Mouse (Mus musculus): ENCODE measurements around the gene Ccl12.
A peak's percentile ranks its signal among the peaks of the same experiment; 100 is the strongest.

Ccl12 gene

GRCm38 (mm10) chr11:82101529-82101928 lies at the start of gene Ccl12:
Gene Ccl12 (plus strand): TSS chr11:82101845.
- no peak for DNase-seq (ENCODE audit: low read depth)

GRCm38 (mm10) chr11:82053849-82054248 lies 47.8 kb upstream of the Ccl12 start:
- DNase-seq (ENCODE audit: low read depth) = no peak

- no peak for DNase-seq (ENCODE audit: low read depth)
These were observed 44.0 kb upstream of the Ccl12 start, which contains the start of gene Ccl11 for GRCm38 (mm10) chr11:82057646-82058045. Gene Ccl11 (plus strand): TSS chr11:82057823.

- DNase-seq (ENCODE audit: low read depth) = no peak
These were observed 39.4 kb upstream of the Ccl12 start for GRCm38 (mm10) chr11:82062226-82062625.

GRCm38 (mm10) chr11:82063454-82063853 lies 38.2 kb upstream of the Ccl12 start:
- no peak for DNase-seq (ENCODE audit: low read depth)

- DNase-seq (ENCODE audit: low read depth) = no peak
These were observed 34.6 kb upstream of the Ccl12 start for GRCm38 (mm10) chr11:82066953-82067571.

- DNase-seq (ENCODE audit: low read depth) = no peak
These were observed 30.6 kb upstream of the Ccl12 start for GRCm38 (mm10) chr11:82071076-82071475.

- DNase-seq (ENCODE audit: low read depth) = no peak
These were observed 29.3 kb upstream of the Ccl12 start for GRCm38 (mm10) chr11:82072374-82072773.

GRCm38 (mm10) chr11:82072984-82073383 lies 28.7 kb upstream of the Ccl12 start:
- no peak for DNase-seq (ENCODE audit: low read depth)

- DNase-seq (ENCODE audit: low read depth) = no peak
These were observed 28.0 kb upstream of the Ccl12 start for GRCm38 (mm10) chr11:82073686-82074085.

- no peak for DNase-seq (ENCODE audit: low read depth)
These were observed 24.6 kb upstream of the Ccl12 start for GRCm38 (mm10) chr11:82077031-82077430.

- DNase-seq (ENCODE audit: low read depth) = no peak
These were observed 23.4 kb upstream of the Ccl12 start for GRCm38 (mm10) chr11:82078136-82078730.

GRCm38 (mm10) chr11:82080865-82081264 lies 20.8 kb upstream of the Ccl12 start:
- DNase-seq (ENCODE audit: low read depth) = no peak

- DNase-seq (ENCODE audit: low read depth) = no peak
These were observed 17.3 kb upstream of the Ccl12 start for GRCm38 (mm10) chr11:82084360-82084759.

GRCm38 (mm10) chr11:82099511-82100323 lies 1.9 kb upstream of the Ccl12 start:
- DNase-seq (ENCODE audit: low read depth) = no peak

GRCm38 (mm10) chr11:82101087-82101486 lies 558 bp upstream of the Ccl12 start:
- no peak for DNase-seq (ENCODE audit: low read depth)

- DNase-seq (ENCODE audit: low read depth) = no peak
These were observed 8.0 kb downstream of the Ccl12 start for GRCm38 (mm10) chr11:82109611-82110010.

GRCm38 (mm10) chr11:82110372-82111248 lies 9.0 kb downstream of the Ccl12 start:
- no peak for DNase-seq (ENCODE audit: low read depth)

GRCm38 (mm10) chr11:82114885-82115284 lies 13.2 kb downstream of the Ccl12 start, which contains the start of gene Ccl8:
Gene Ccl8 (plus strand): TSS chr11:82115185.
- no peak for DNase-seq (ENCODE audit: low read depth)

GRCm38 (mm10) chr11:82116041-82116440 lies 14.4 kb downstream of the Ccl12 start:
- DNase-seq (ENCODE audit: low read depth) = no peak

GRCm38 (mm10) chr11:82132977-82133376 lies 31.3 kb downstream of the Ccl12 start:
- DNase-seq (ENCODE audit: low read depth) = no peak

- DNase-seq (ENCODE audit: low read depth) = peak; percentile 31
These were observed 34.6 kb downstream of the Ccl12 start for GRCm38 (mm10) chr11:82136196-82136595.
